Mouse (Mus musculus) gastrocnemius, postnatal 10 days (tissue): ENCODE measurements at regions not wholly inside any gene's neighbourhood (a gene's known extent, or its start where the extent isn't known, plus 50 kb on each side); places are given as distances from the start of the nearest gene placed in this dataset.

Source experiments
- DNase-seq: peaks from one replicate; pipeline ENCODE4 v3.0.0; 2021; ENCODE audit warnings: mixed read lengths

GRCm38 (mm10) chr4:105394366-105394765, 237.2 kb downstream of the Plpp3 start:
- DNase-seq: no peak

- DNase-seq: no peak
Measured at GRCm38 (mm10) chr4:105397451-105397850, 240.3 kb downstream of the Plpp3 start.

- no peak for DNase-seq
Measured at GRCm38 (mm10) chr4:105402021-105402420, 244.9 kb downstream of the Plpp3 start.

- no peak for DNase-seq
Measured at GRCm38 (mm10) chr4:105403169-105403568, 246.0 kb downstream of the Plpp3 start.

GRCm38 (mm10) chr4:105403686-105404085, 246.5 kb downstream of the Plpp3 start:
- DNase-seq: no peak

- DNase-seq: no peak
Measured at GRCm38 (mm10) chr4:105405728-105406127, 248.6 kb downstream of the Plpp3 start.

- DNase-seq: no peak
Measured at GRCm38 (mm10) chr4:105406786-105407464, 249.8 kb downstream of the Plpp3 start.

- DNase-seq: peak; percentile 28
Measured at GRCm38 (mm10) chr4:105408896-105409295, 251.7 kb downstream of the Plpp3 start.

- no peak for DNase-seq
Measured at GRCm38 (mm10) chr4:105417166-105417565, 260.0 kb downstream of the Plpp3 start.

GRCm38 (mm10) chr4:105422466-105422865, 265.3 kb downstream of the Plpp3 start:
- DNase-seq: no peak

- no peak for DNase-seq
Measured at GRCm38 (mm10) chr4:105423727-105424201, 266.6 kb downstream of the Plpp3 start.

- DNase-seq: no peak
Measured at GRCm38 (mm10) chr4:105425086-105425485, 267.9 kb downstream of the Plpp3 start.

- DNase-seq: no peak
Measured at GRCm38 (mm10) chr4:105427581-105427980, 270.4 kb downstream of the Plpp3 start.

- DNase-seq: no peak
Measured at GRCm38 (mm10) chr4:105429381-105430100, 272.4 kb downstream of the Plpp3 start.

GRCm38 (mm10) chr4:105432461-105432860, 275.3 kb downstream of the Plpp3 start:
- no peak for DNase-seq

- no peak for DNase-seq
Measured at GRCm38 (mm10) chr4:105437141-105437540, 280.0 kb downstream of the Plpp3 start.

- DNase-seq: peak; percentile 35
Measured at GRCm38 (mm10) chr4:105449046-105449860, 292.1 kb downstream of the Plpp3 start.

- DNase-seq: no peak
Measured at GRCm38 (mm10) chr4:105450881-105451280, 293.7 kb downstream of the Plpp3 start.

- no peak for DNase-seq
Measured at GRCm38 (mm10) chr4:105451871-105452270, 294.7 kb downstream of the Plpp3 start.

GRCm38 (mm10) chr4:105456955-105457621, 299.9 kb downstream of the Plpp3 start:
- DNase-seq: peak; percentile 52

GRCm38 (mm10) chr4:105459991-105460688, 303.0 kb downstream of the Plpp3 start:
- DNase-seq: no peak

GRCm38 (mm10) chr4:105460689-105461005, 303.5 kb downstream of the Plpp3 start:
- no peak for DNase-seq
